Mouse (Mus musculus): Measurements from ENCODE around the gene 9130213A22Rik.

Gene 9130213A22Rik

GRCm38 (mm10) chr11:69074776-69075069, 47.7 kb downstream of the 9130213A22Rik start:
- no peak for DNase-seq (ENCODE audit: low spot score)

- DNase-seq (ENCODE audit: low spot score): no peak
These were observed 48.2 kb downstream of the 9130213A22Rik start for GRCm38 (mm10) chr11:69073951-69074775.

GRCm38 (mm10) chr11:69073065-69073888, 49.1 kb downstream of the 9130213A22Rik start:
- DNase-seq (ENCODE audit: low spot score): peak; percentile 57

DNA sequence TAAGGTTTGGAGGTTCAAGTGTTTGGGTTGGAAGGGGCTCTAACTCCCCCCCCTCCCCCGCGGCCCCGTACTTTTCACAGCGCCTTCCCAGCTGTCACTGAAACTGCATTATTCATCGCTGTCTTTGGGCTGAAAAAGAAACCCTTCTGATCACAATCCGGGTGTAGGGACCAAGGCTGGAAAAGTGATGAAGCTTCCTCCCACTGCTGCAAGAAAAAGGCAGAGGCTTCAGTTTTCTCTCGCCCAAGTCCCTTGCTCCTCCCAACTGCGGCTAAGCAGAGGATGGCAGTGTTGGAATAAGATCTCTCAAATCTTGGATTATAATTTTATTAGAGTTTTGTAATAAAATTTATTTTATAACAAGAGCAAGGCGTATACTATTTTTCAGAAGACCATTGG, 49.7 kb downstream of the 9130213A22Rik start:
- no peak for DNase-seq (ENCODE audit: low spot score)

DNA sequence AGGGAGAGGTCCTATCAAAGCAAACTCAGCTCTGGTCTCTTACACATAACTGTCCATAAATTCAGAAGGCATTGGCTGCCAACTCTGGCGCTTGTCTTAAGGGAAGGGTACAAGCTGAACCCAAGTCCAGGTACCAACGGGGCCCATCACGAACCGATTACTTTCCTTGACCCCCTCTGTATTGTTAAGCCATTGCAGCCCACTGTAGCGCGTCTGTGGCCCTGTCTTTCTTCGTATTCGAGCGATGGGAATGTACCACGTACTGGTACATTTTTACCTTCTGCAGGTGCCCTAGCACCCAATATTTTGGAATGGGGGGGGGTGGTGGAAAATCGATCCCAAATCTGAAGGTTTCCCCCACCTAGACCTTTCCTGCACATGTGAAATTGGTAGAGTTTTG, 50.2 kb downstream of the 9130213A22Rik start:
- no peak for DNase-seq (ENCODE audit: low spot score)

DNA sequence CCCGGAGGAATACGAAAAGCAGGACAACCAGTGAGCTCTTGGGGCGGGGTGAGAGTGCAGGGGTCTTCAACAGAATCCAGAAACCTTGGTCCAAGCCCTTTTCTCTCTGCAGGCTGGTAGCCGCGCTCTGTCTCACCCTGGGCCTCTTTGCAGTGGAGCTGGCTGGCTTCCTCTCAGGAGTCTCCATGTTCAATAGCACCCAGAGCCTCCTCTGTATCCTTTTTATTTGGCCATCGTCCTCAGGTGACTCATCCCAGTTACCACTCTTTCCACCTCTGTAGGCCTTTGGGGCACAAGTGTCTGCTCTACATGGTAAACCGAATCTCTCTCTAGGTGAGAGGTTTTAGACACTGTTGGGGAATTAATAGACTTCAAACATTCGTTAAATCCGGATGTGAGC, 51.1 kb downstream of the 9130213A22Rik start:
- DNase-seq (ENCODE audit: low spot score): no peak

DNA sequence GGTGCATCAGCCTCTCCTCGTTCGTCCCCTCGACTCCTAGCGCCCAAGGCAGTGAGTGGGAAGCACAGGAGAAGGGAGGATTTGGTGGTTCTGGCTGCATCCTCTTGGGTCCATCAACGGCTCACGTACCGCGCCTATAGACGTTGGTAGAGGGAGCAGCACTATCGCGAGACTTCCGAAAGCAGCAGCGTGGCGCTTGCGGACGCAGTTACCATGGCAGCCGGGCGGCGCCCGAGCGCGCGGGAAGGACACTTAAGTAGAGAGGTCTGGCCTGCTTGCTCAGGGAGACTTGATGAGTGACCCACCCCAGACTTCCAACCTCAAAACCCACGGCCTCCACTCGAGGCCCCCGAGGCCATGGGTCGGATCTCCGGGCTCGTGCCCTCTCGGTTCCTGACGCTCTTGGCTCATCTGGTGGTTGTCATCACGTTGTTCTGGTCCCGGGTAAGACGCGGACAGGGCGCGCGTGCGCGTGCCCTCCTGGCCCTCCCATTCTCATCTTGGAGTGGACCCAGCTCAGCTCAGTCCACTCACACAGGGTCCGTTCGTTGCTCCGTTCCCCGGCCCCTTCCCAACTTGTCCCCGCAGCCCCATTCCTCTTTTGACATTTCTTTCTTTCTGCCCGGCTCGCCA, 51.7 kb downstream of the 9130213A22Rik start, which contains the start of gene Tmem107:
TSS of gene Tmem107 (plus strand) at position 217 of the 633 bp plus-strand sequence.
- DNase-seq (ENCODE audit: low spot score): peak; percentile 92

- DNase-seq (ENCODE audit: low spot score): no peak
These were observed 52.3 kb downstream of the 9130213A22Rik start for GRCm38 (mm10) chr11:69070093-69070492.

Data from ovary, postnatal 36 days (tissue).